8 mouse cellular contexts compared by ENCODE assay signal in the genomic region with DNA sequence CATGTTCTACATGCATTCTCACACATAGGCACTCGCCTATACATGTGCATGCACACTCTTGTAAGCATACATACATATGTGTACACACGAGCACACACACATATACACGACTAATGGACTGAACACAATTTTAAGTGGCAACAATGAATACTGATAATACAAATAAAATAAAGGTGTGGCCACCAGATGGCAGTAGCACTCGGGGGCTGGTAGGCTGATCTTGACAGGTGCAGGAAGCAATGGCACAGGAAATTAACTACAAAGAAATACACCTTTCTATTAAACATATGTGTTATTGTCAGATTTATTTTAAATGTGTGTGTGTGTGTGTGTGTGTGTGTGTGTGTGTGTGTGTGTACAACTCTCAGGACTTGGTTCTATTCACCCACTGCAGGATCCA. TPM values are rescaled to one million over a fixed set of nuclear protein-coding genes. Genes with fewer than 3 reads are reported as not detected.
DNase-seq lines count a peak whose midpoint lies in the region; ATAC-seq and TF ChIP-seq lines count a peak whose summit lies in the region.

No protein-coding gene starts in this region.

- no peak for ATAC-seq in hindbrain, embryonic 16.5 days
- ATAC-seq in G1E (ENCODE audit: extremely low read depth, insufficient number of reproducible peaks, low FRiP score, poor library complexity, severe bottlenecking) = no peak
- ATAC-seq in megakaryocyte progenitor cell, adult 5-6 weeks (replicated peaks; ENCODE audit: poor library complexity) = peak; percentile 68

- H3K4me1 ChIP-seq in hindbrain, embryonic 10.5 days (replicated peaks) = peaks cover 25% of the 10 kb centered on the region
- H3K4me1 ChIP-seq in hindbrain, embryonic 16.5 days (ENCODE audit: control insufficient read depth, insufficient read depth, low read depth, low read length) = peaks cover under 1% of the 10 kb centered on the region; the same call in 1 of the 2 replicates
- H3K4me1 ChIP-seq in G1E (ENCODE audit: insufficient read depth, low read depth, low read length) = peaks cover 18% of the 10 kb centered on the region
- peaks cover 16% of the 10 kb centered on the region for H3K4me1 ChIP-seq in embryonic facial prominence, embryonic 10.5 days

- DNase-seq in hindbrain, embryonic 10.5 days (ENCODE audit: low spot score) = peak; percentile 45
- peak; percentile 81 to 85 for DNase-seq in B cell, adult 2 months
- DNase-seq in G1E (ENCODE audit: low spot score) = peak; percentile 46
- peak; percentile 39 for DNase-seq in embryonic facial prominence, embryonic 10.5 days (ENCODE audit: low spot score)
- DNase-seq in thymus, postnatal 36 days = peak; percentile 44 to 56
- no peak for DNase-seq in right cerebral cortex, postnatal 36 days (ENCODE audit: low spot score in 2 of 2)

- H3K4me3 ChIP-seq in hindbrain, embryonic 10.5 days = no peak overlapping the region
- no peak overlapping the region for H3K4me3 ChIP-seq in hindbrain, embryonic 16.5 days (ENCODE audit: low read length)
- H3K4me3 ChIP-seq in G1E (ENCODE audit: low read depth, low read length) = no peak overlapping the region
- no peak overlapping the region for H3K4me3 ChIP-seq in embryonic facial prominence, embryonic 10.5 days

- TF ChIP-seq CTCF in G1E (IDR thresholded peaks at IDR 0.05; ENCODE audit: low read depth, low read length) = peak; percentile 33

- WGBS in hindbrain, embryonic 10.5 days = 22% methylated on average over 4 of the region's 4 CpGs
- 12% methylated on average over 4 of the region's 4 CpGs for WGBS in hindbrain, embryonic 16.5 days
- 25% methylated on average over 4 of the region's 4 CpGs for WGBS in embryonic facial prominence, embryonic 10.5 days

- no peak overlapping the region for H3K27ac ChIP-seq in hindbrain, embryonic 10.5 days
- H3K27ac ChIP-seq in hindbrain, embryonic 16.5 days (ENCODE audit: low read depth, low read length) = no peak overlapping the region
- H3K27ac ChIP-seq in embryonic facial prominence, embryonic 10.5 days (replicated peaks) = no peak overlapping the region

- H3K27me3 ChIP-seq in hindbrain, embryonic 10.5 days (ENCODE audit: insufficient read depth, poor library complexity, severe bottlenecking) = peaks cover 9% of the 10 kb centered on the region; the same call in 1 of the 2 replicates
- no peaks in the 10 kb centered on the region for H3K27me3 ChIP-seq in hindbrain, embryonic 16.5 days (replicated peaks; ENCODE audit: control insufficient read depth, insufficient read depth, low read length)
- H3K27me3 ChIP-seq in G1E (ENCODE audit: insufficient read depth, low read length) = peaks cover 21% of the 10 kb centered on the region
- H3K27me3 ChIP-seq in embryonic facial prominence, embryonic 10.5 days (replicated peaks; ENCODE audit: low read depth, poor library complexity, severe bottlenecking) = peaks cover 32% of the 10 kb centered on the region

- no peak overlapping the region for H3K4me2 ChIP-seq in hindbrain, embryonic 16.5 days (ENCODE audit: low read length)

- no peaks in the 10 kb centered on the region for H3K36me3 ChIP-seq in hindbrain, embryonic 10.5 days
- no peaks in the 10 kb centered on the region for H3K36me3 ChIP-seq in hindbrain, embryonic 16.5 days (ENCODE audit: control insufficient read depth, insufficient read depth, low read length)
- no peaks in the 10 kb centered on the region for H3K36me3 ChIP-seq in G1E (replicated peaks)
- H3K36me3 ChIP-seq in embryonic facial prominence, embryonic 10.5 days (replicated peaks) = no peaks in the 10 kb centered on the region

- H3K9me3 ChIP-seq in hindbrain, embryonic 10.5 days = no peaks in the 10 kb centered on the region
- no peaks in the 10 kb centered on the region for H3K9me3 ChIP-seq in hindbrain, embryonic 16.5 days (ENCODE audit: control insufficient read depth, low read length)
- no peaks in the 10 kb centered on the region for H3K9me3 ChIP-seq in G1E (replicated peaks)
- no peaks in the 10 kb centered on the region for H3K9me3 ChIP-seq in embryonic facial prominence, embryonic 10.5 days

- no peak overlapping the region for H3K9ac ChIP-seq in hindbrain, embryonic 16.5 days (ENCODE audit: low read depth, low read length)

RNA-seq across cellular contexts. Expression of a gene that starts 5.9 kb away (rescaled TPM):
- 58.4 and 59.3 TPM in 2 replicates for polyA plus RNA-seq in hindbrain, embryonic 10.5 days (2016; fragmentation: Nextera tagmentation; extraction: Ambion mirVana)
- 42.7 and 46.8 TPM in 2 replicates for polyA plus RNA-seq in hindbrain, embryonic 16.5 days (2015; fragmentation: Nextera tagmentation; extraction: Ambion mirVana)
- total RNA-seq in G1E (2014; fragmentation: Nextera tagmentation) (18.3 and 20.8 TPM in 2 replicates), G1E (2017) (32.9 and 34.7 TPM in 2 replicates)
- polyA plus RNA-seq in G1E (2012) = 13.1 and 16.7 TPM in 2 replicates
- polyA plus RNA-seq in embryonic facial prominence, embryonic 10.5 days (2016; fragmentation: Nextera tagmentation; extraction: Ambion mirVana) = 59.8 and 62.2 TPM in 2 replicates
- 41.3 and 43.7 TPM in 2 replicates for total RNA-seq in megakaryocyte progenitor cell, adult 5-6 weeks (2015)
- 34.4 and 35.2 TPM in 2 replicates for total RNA-seq in megakaryocyte progenitor cell, adult 5-6 weeks (2017)

RNA-seq across cellular contexts. Expression of a gene that starts 25.2 kb away (rescaled TPM):
- polyA plus RNA-seq in hindbrain, embryonic 10.5 days (2016; fragmentation: Nextera tagmentation; extraction: Ambion mirVana) = 1.7 and 2.1 TPM in 2 replicates
- polyA plus RNA-seq in hindbrain, embryonic 16.5 days (2015; fragmentation: Nextera tagmentation; extraction: Ambion mirVana) = 3.0 and 3.6 TPM in 2 replicates
- total RNA-seq in G1E (2014; fragmentation: Nextera tagmentation) (16.8 and 22.5 TPM in 2 replicates), G1E (2017) (9.8 and 15.5 TPM in 2 replicates)
- polyA plus RNA-seq in G1E (2012) = 12.6 and 17.4 TPM in 2 replicates
- polyA plus RNA-seq in embryonic facial prominence, embryonic 10.5 days (2016; fragmentation: Nextera tagmentation; extraction: Ambion mirVana) = 1.3 and 1.7 TPM in 2 replicates
- 10.8 and 12.2 TPM in 2 replicates for total RNA-seq in megakaryocyte progenitor cell, adult 5-6 weeks (2015)
- 20.6 and 21.5 TPM in 2 replicates for total RNA-seq in megakaryocyte progenitor cell, adult 5-6 weeks (2017)

RNA-seq across cellular contexts. Expression of a gene that starts 25.5 kb away (rescaled TPM):
- polyA plus RNA-seq in hindbrain, embryonic 10.5 days (2016; fragmentation: Nextera tagmentation; extraction: Ambion mirVana) = 3.1 and 4.0 TPM in 2 replicates
- 2.7 and 3.4 TPM in 2 replicates for polyA plus RNA-seq in hindbrain, embryonic 16.5 days (2015; fragmentation: Nextera tagmentation; extraction: Ambion mirVana)
- total RNA-seq in G1E (2014; fragmentation: Nextera tagmentation) (not detected in 2 replicates), G1E (2017) (0.29 and 0.60 TPM in 2 replicates)
- polyA plus RNA-seq in G1E (2012) = 0.21 and 0.25 TPM in 2 replicates
- polyA plus RNA-seq in embryonic facial prominence, embryonic 10.5 days (2016; fragmentation: Nextera tagmentation; extraction: Ambion mirVana) = 1.9 and 2.0 TPM in 2 replicates
- total RNA-seq in megakaryocyte progenitor cell, adult 5-6 weeks (2015) = 0.02 and 0.05 TPM in 2 replicates
- 0.25 TPM in 1 of 2 replicates, not detected in the other for total RNA-seq in megakaryocyte progenitor cell, adult 5-6 weeks (2017)

Comparison
In these comparisons a context has a peak if more than half of its experiments do, and no peak if none do; other contexts are left out.
1. DNase-seq: peak in hindbrain, embryonic 10.5 days (single experiment), B cell, adult 2 months (2 of 2), G1E (single experiment), embryonic facial prominence, embryonic 10.5 days (single experiment) and thymus, postnatal 36 days (2 of 2); none in right cerebral cortex, postnatal 36 days (0 of 2).